In the genomic region with DNA sequence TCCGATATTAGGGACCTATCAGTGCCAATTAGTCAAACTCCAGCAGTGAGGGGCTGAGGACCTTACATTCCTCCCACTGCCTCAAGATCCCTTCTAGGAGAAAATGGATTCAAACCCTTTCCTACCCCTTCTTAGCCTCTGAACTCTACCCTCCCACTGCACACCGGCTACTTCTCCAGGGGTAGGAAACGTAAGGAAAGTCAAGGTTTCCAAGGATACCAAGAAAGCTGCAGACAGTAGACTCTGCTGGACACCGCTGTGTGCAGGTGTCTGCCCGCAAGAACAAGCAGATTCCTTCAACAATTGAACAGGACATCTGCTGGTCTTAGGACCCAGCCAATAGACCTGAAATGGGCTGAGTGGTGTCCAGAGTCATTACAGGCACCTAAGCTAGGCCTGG, we compare ENCODE assay signal across 8 mouse cellular contexts. TPM values are rescaled to one million over a fixed set of nuclear protein-coding genes. Genes with fewer than 3 reads are reported as not detected.
DNase-seq lines count a peak whose midpoint lies in the region; ATAC-seq and TF ChIP-seq lines count a peak whose summit lies in the region.

No protein-coding gene starts in this region.

- H3K4me2 ChIP-seq in liver, embryonic 13.5 days = peak overlapping the region; percentile 96

- WGBS in thymus, adult 2 months = 64% methylated on average over 5 of the region's 5 CpGs
- 47% methylated on average over 5 of the region's 5 CpGs for WGBS in liver, embryonic 13.5 days (ENCODE audit: insufficient replicate concordance)

- H3K36me3 ChIP-seq in thymus, adult 2 months (ENCODE audit: control insufficient read depth, insufficient read depth, low read length) = no peaks in the 10 kb centered on the region
- no peaks in the 10 kb centered on the region; the same call in 1 of the 2 replicates for H3K36me3 ChIP-seq in liver, embryonic 13.5 days

- intact Hi-C loops in gastrocnemius, adult 2 months (cut with DNase I) = no loop called here
- intact Hi-C loops in gastrocnemius, postnatal 14 days (cut with DNase I; ENCODE audit: low total_unique reads) = no loop called here

- peak overlapping the region; percentile 94 for H3K27ac ChIP-seq in gastrocnemius, adult 2 months
- peak overlapping the region; percentile 65 for H3K27ac ChIP-seq in thymus, adult 2 months (ENCODE audit: control insufficient read depth, insufficient read depth, low read length)
- peak overlapping the region; percentile 97 for H3K27ac ChIP-seq in liver, embryonic 13.5 days

- H3K9ac ChIP-seq in liver, embryonic 13.5 days = peak overlapping the region; percentile 57

- H3K4me1 ChIP-seq in thymus, adult 2 months (replicated peaks; ENCODE audit: control insufficient read depth, insufficient read depth, low read length) = peaks cover 31% of the 10 kb centered on the region
- H3K4me1 ChIP-seq in liver, embryonic 13.5 days (replicated peaks) = peaks cover 97% of the 10 kb centered on the region

- no peak for TF ChIP-seq POLR2A in thymus, adult 2 months (IDR thresholded peaks at IDR 0.05; ENCODE audit: control insufficient read depth, extremely low read depth, insufficient read depth, low read length, poor library complexity)

- ATAC-seq in liver, embryonic 13.5 days (ENCODE audit: low read depth) = no peak

- H3K27me3 ChIP-seq in thymus, adult 2 months (ENCODE audit: control insufficient read depth, insufficient read depth, low read length) = no peaks in the 10 kb centered on the region
- H3K27me3 ChIP-seq in liver, embryonic 13.5 days = no peaks in the 10 kb centered on the region

- no peak for DNase-seq in gastrocnemius, adult 2 months
- DNase-seq in gastrocnemius, postnatal 14 days = no peak
- no peak for DNase-seq in thymus, adult 2 months
- DNase-seq in thymus, adult 18-20 months = no peak
- DNase-seq in liver, embryonic 13.5 days = no peak
- DNase-seq in testis, postnatal 10 days (ENCODE audit: low spot score) = no peak
- DNase-seq in urinary bladder, postnatal 4 days (ENCODE audit: low spot score in 2 of 2) = no peak
- no peak for DNase-seq in left cerebral cortex, adult 18-20 months (ENCODE audit: low spot score in 2 of 2)

- TF ChIP-seq CTCF in gastrocnemius, adult 2 months (IDR thresholded peaks at IDR 0.05) = no peak
- TF ChIP-seq CTCF in thymus, adult 2 months (IDR thresholded peaks at IDR 0.05; ENCODE audit: borderline replicate concordance, control insufficient read depth, extremely low read depth, insufficient read depth, low read length, poor library complexity) = no peak

- H3K4me3 ChIP-seq in gastrocnemius, adult 2 months = peak overlapping the region; percentile 93
- H3K4me3 ChIP-seq in thymus, adult 2 months (ENCODE audit: control insufficient read depth, insufficient read depth, low read length) = no peak overlapping the region
- H3K4me3 ChIP-seq in liver, embryonic 13.5 days (replicated peaks) = peak overlapping the region; percentile 86

- no peaks in the 10 kb centered on the region for H3K9me3 ChIP-seq in liver, embryonic 13.5 days (replicated peaks)

RNA-seq across cellular contexts. Expression of a gene that starts 0.8 kb away (rescaled TPM):
- total RNA-seq in gastrocnemius, adult 2 months (2021) = 10 to 100 TPM in 1 of 2 experiments, 1 to 10 TPM in 1; 6.9 to 10.8 TPM
- 10 to 100 TPM; 14.3 to 15.2 TPM for total RNA-seq in gastrocnemius, postnatal 14 days (2021)
- 26.3 and 29.6 TPM in 2 replicates for polyA plus RNA-seq in thymus, adult 2 months (2012; rRNA removed)
- 96.5 and 121 TPM in 2 replicates for polyA plus RNA-seq in liver, embryonic 13.5 days (2015; fragmentation: Nextera tagmentation; extraction: Ambion mirVana)
- total RNA-seq in left cerebral cortex, adult 18-20 months (2021) = 100 to 1,000 TPM; 177 to 179 TPM

RNA-seq across cellular contexts. Expression of a gene that starts 51.0 kb away (rescaled TPM):
- 100 to 1,000 TPM; 242 to 287 TPM for total RNA-seq in gastrocnemius, adult 2 months (2021)
- 100 to 1,000 TPM; 262 to 278 TPM for total RNA-seq in gastrocnemius, postnatal 14 days (2021)
- 483 and 566 TPM in 2 replicates for polyA plus RNA-seq in thymus, adult 2 months (2012; rRNA removed)
- polyA plus RNA-seq in liver, embryonic 13.5 days (2015; fragmentation: Nextera tagmentation; extraction: Ambion mirVana) = 741 and 746 TPM in 2 replicates
- total RNA-seq in left cerebral cortex, adult 18-20 months (2021) = 100 to 1,000 TPM; 268 to 293 TPM

Comparison
In these comparisons a context has a peak if more than half of its experiments do, and no peak if none do; other contexts are left out.
1. RNA of a gene that starts 0.8 kb away (total RNA-seq): 177 to 179 TPM in left cerebral cortex, adult 18-20 months; 14.3 to 15.2 TPM in gastrocnemius, postnatal 14 days and 6.9 to 10.8 TPM in gastrocnemius, adult 2 months; every median in the first group is over 10 times any median in the second.
2. Peak in every context shown above with its lines, with median percentiles within 50 percentile points of each other: H3K27ac ChIP-seq.